Mouse (Mus musculus) forebrain, embryonic 12.5 days (tissue): ENCODE results near the gene Jmy. TPM values are rescaled to one million over a fixed set of nuclear protein-coding genes. Genes with fewer than 3 reads are reported as not detected.
"Not testable (repeated sequence)": the region's sequence is repeated elsewhere in the genome, so short reads cannot be mapped to it uniquely, and the experiment has no call there.

Experiments
- ATAC-seq: fragments of 200-750 bp; cut with Nextera tagmentation; 2 replicates; pipeline ENCODE4 v1.8.0; 2017; ENCODE audit warnings: moderate TSS enrichment; ENCODE audit not compliant: low FRiP score
- H3K27ac ChIP-seq: fragments of 300-500 bp; sonication (generic); 2 replicates; pipeline ENCODE4 v1.5.1; 2016; ENCODE audit warnings: mild to moderate bottlenecking
- H3K27me3 ChIP-seq: fragments of 300-500 bp; sonication (generic); 2 replicates; pipeline ENCODE4 v1.6.1; 2016; ENCODE audit warnings: mild to moderate bottlenecking
- H3K36me3 ChIP-seq: fragments of 300-500 bp; sonication (generic); replicated peaks from 2 replicates; pipeline ENCODE4 v1.6.1; 2016; ENCODE audit warnings: mild to moderate bottlenecking
- H3K4me1 ChIP-seq: fragments of 300-500 bp; sonication (generic); 2 replicates; pipeline ENCODE4 v1.6.1; 2016
- H3K4me2 ChIP-seq: fragments of 300-500 bp; sonication (generic); 2 replicates; pipeline ENCODE4 v1.6.1; 2016; ENCODE audit warnings: mild to moderate bottlenecking, moderate library complexity
- H3K4me3 ChIP-seq: fragments of 300-500 bp; sonication (generic); replicated peaks from 2 replicates; pipeline ENCODE4 v1.5.1; 2016; ENCODE audit warnings: mild to moderate bottlenecking
- H3K9ac ChIP-seq: fragments of 300-500 bp; sonication (generic); 2 replicates; pipeline ENCODE4 v1.6.1; 2016; ENCODE audit warnings: mild to moderate bottlenecking
- H3K9me3 ChIP-seq: fragments of 300-500 bp; sonication (generic); 2 replicates; pipeline ENCODE4 v1.6.1; 2016
- WGBS: fragments of 180-500 bp; shearing (Covaris S2); methylation state at CpG from one replicate; pipeline ENCODE4 v1.1.7; 2016; 5-methylcytosine and 5-hydroxymethylcytosine counted together
- polyA plus RNA-seq: library from polyadenylated mRNA; unstranded; fragments of >200 nt; fragmentation: Nextera tagmentation; extraction: Ambion mirVana; gene quantifications from 2 replicates; pipeline ENCODE4 v1.2.1, GENCODE M21; 2016

Jmy gene
- polyA plus RNA-seq: 4.0 and 8.0 TPM in 2 replicates

- no peaks in the 10 kb centered on the region for H3K27me3 ChIP-seq
- peak within 1 kb of the TSS; percentile 95 for H3K9ac ChIP-seq
- peak within 1 kb of the TSS; percentile 94 for H3K27ac ChIP-seq
- no peaks in the 10 kb centered on the region for H3K36me3 ChIP-seq
- ATAC-seq: peak; percentile 93
- H3K4me3 ChIP-seq: peak within 1 kb of the TSS; percentile 97
- under 1% methylated on average over 85 of the region's 105 CpGs for WGBS
- H3K4me1 ChIP-seq: peaks cover 28% of the 10 kb centered on the region
- peak within 1 kb of the TSS; percentile 84 for H3K4me2 ChIP-seq
- H3K9me3 ChIP-seq: no peaks in the 10 kb centered on the region
These were observed at the start of gene Jmy for GRCm38 (mm10) chr13:93499167-93499972. Gene Jmy, minus strand, starts transcription at chr13:93499808.

GRCm38 (mm10) chr13:93547641-93548040 lies 48.0 kb upstream of the Jmy start:
- Histone ChIP-seq H3K9ac (no peak overlapping the region), H3K9me3 (no peaks in the 10 kb centered on the region), H3K27ac (no peak overlapping the region), H3K36me3 (no peaks in the 10 kb centered on the region), H3K4me1 (no peaks in the 10 kb centered on the region), H3K4me3 (no peak overlapping the region), H3K4me2 (no peak overlapping the region), H3K27me3 (no peaks in the 10 kb centered on the region)
- no peak for ATAC-seq
- WGBS: 91% methylated on average over 5 of the region's 5 CpGs

DNA sequence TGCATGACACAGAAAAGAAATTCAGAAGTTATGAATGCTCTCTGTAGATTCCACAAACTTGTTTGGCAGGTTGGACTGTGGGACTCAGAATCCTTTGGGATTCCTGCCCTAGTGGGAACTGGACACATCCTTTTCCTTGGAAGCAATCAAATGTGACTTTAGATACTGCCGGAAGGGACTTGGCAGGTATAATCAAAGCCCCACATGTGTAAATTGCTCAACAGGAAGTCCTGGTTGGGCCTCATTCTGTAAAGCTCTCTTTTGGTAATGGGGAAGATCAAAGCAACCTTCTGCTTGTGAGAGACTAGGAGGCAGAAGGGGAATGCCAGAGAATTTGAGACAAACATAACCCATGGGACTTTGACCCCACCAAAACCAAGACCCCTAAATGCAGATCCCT lies 46.4 kb upstream of the Jmy start:
- WGBS: 84% methylated on average over 1 of the region's 1 CpGs

DNA sequence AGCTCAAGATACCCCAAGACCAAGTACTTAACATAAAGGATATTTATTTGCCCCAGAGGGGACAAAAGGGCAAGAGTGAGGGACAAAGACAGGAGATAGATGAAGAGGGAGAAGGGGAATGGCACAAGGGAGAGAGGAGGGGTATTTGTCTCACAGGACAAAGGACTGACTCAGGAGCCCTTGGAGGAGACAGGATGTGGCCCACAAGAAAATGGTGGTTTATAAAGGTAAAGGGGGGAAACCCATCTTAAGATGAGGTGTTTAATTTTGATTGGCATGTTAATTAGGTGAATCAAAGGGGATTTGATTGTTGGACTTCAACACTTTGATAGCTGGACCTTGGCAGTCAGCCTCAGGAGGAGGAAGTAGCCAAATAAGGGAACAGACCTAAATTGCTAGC lies 44.7 kb upstream of the Jmy start:
- Histone ChIP-seq H3K9me3 (no peaks in the 10 kb centered on the region), H3K4me1 (no peaks in the 10 kb centered on the region), H3K36me3 (no peaks in the 10 kb centered on the region), H3K9ac (no peak overlapping the region), H3K4me2 (no peak overlapping the region), H3K27me3 (no peaks in the 10 kb centered on the region), H3K27ac (no peak overlapping the region), H3K4me3 (no peak overlapping the region)
- no peak for ATAC-seq

More for the DNA sequence above, 46.4 kb upstream of the Jmy start:
- no peak overlapping the region for H3K4me3 ChIP-seq
- H3K27ac ChIP-seq: no peak overlapping the region
- no peaks in the 10 kb centered on the region for H3K4me1 ChIP-seq
- no peaks in the 10 kb centered on the region for H3K27me3 ChIP-seq
- H3K36me3 ChIP-seq: no peaks in the 10 kb centered on the region
- H3K9me3 ChIP-seq: no peaks in the 10 kb centered on the region
- no peak overlapping the region for H3K4me2 ChIP-seq
- no peak for ATAC-seq
- no peak overlapping the region for H3K9ac ChIP-seq

DNA sequence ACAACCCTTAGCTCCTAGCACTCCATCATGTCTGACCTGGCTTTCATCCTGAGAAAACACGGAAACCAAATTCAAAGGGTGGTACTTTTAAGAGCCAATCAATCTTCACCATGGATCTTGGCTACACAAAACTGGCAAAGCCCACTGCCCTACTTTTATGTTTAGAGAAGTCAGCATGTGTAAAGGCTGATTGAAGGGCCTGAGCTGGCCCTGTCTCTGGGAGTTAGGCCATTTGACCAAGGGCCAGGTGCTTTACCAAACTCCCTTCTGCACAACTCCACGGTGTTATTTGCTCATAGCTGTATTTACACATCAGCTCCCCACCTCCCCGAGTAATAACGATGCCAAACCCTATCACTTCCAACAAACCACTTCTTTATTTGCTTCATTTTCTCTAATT lies 39.7 kb upstream of the Jmy start:
- no peak for ATAC-seq
- Histone ChIP-seq H3K27me3 (no peaks in the 10 kb centered on the region), H3K36me3 (no peaks in the 10 kb centered on the region), H3K4me1 (no peaks in the 10 kb centered on the region), H3K27ac (no peak overlapping the region), H3K9me3 (no peaks in the 10 kb centered on the region), H3K4me2 (no peak overlapping the region), H3K4me3 (no peak overlapping the region), H3K9ac (no peak overlapping the region)
- 83% methylated on average over 4 of the region's 4 CpGs for WGBS

- no peak overlapping the region for H3K4me2 ChIP-seq
- H3K4me3 ChIP-seq: no peak overlapping the region
- H3K27ac ChIP-seq: no peak overlapping the region
- no peak overlapping the region for H3K9ac ChIP-seq
- 68% methylated on average over 2 of the region's 2 CpGs for WGBS
- H3K36me3 ChIP-seq: no peaks in the 10 kb centered on the region
- ATAC-seq: no peak
- H3K4me1 ChIP-seq: no peaks in the 10 kb centered on the region
- H3K9me3 ChIP-seq: no peaks in the 10 kb centered on the region
- no peaks in the 10 kb centered on the region for H3K27me3 ChIP-seq
These were observed 19.2 kb upstream of the Jmy start for GRCm38 (mm10) chr13:93518753-93519319.

DNA sequence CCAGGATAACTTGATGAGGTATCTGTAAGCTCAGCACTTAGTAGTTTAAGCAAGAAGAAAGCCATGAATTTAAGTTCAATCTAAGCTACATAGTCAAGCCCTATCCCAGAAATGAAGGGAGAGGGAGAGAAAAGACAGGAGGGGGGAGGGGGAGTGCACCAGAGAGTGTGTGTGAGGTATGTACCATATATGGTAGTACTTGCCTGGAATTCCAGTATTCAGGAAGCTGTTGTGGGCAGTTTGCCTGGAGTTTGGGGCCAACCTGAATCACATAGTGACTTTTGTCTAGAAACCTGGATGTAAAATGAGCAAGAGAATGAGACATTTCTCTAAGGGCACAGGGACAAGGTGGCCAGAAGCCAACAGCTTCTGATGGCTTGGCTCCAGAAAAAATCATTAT lies 17.6 kb upstream of the Jmy start:
- ATAC-seq: no peak
- no peaks in the 10 kb centered on the region for H3K9me3 ChIP-seq
- no peak overlapping the region for H3K4me3 ChIP-seq
- no peak overlapping the region for H3K27ac ChIP-seq
- H3K4me1 ChIP-seq: no peaks in the 10 kb centered on the region
- no peak overlapping the region for H3K4me2 ChIP-seq
- no peaks in the 10 kb centered on the region for H3K27me3 ChIP-seq
- H3K9ac ChIP-seq: no peak overlapping the region
- no peaks in the 10 kb centered on the region for H3K36me3 ChIP-seq

DNA sequence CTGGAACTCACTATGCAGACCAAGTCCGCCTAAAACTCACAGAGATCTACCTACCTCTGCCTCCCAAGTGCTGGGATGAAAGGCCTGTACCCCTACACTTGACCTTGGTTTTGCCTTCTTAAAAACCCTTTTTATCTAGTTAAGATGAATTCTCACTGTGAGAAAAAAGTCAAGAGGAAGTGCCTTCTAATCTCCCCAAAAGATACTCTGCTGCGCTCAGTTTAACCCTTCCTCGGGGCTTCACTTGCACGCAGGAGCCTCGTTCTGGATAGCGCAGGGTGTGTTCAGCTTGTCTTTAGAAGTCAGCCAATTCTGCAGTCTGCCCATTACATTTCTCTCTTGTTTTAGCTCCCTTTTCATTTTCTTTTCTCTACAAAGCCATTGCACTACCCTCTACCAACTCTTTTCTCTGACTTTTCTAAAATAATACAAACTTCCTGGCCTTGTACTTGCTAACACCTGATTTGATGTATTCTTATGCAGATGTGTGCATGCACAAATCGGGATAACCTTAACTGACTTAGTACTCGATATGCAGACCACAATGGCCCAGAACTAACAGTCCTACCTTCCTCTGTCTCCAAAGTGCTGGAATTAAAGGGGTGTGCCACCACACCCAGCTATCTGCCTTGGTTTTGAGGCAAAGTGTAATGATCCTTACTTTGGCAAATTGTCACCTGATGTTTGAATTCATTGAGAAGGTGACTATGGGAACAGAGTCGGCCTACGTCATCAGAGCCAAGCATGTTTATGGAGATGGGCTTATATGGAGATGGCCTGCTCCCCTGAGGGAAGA lies 14.6 kb upstream of the Jmy start:
- H3K9ac ChIP-seq: no peak overlapping the region
- H3K27ac ChIP-seq: no peak overlapping the region
- no peaks in the 10 kb centered on the region for H3K27me3 ChIP-seq
- H3K9me3 ChIP-seq: no peaks in the 10 kb centered on the region
- 88% methylated on average over 10 of the region's 10 CpGs for WGBS
- no peak overlapping the region for H3K4me2 ChIP-seq
- no peak for ATAC-seq
- H3K4me3 ChIP-seq: no peak overlapping the region
- peaks cover 5% of the 10 kb centered on the region for H3K4me1 ChIP-seq
- H3K36me3 ChIP-seq: no peaks in the 10 kb centered on the region

DNA sequence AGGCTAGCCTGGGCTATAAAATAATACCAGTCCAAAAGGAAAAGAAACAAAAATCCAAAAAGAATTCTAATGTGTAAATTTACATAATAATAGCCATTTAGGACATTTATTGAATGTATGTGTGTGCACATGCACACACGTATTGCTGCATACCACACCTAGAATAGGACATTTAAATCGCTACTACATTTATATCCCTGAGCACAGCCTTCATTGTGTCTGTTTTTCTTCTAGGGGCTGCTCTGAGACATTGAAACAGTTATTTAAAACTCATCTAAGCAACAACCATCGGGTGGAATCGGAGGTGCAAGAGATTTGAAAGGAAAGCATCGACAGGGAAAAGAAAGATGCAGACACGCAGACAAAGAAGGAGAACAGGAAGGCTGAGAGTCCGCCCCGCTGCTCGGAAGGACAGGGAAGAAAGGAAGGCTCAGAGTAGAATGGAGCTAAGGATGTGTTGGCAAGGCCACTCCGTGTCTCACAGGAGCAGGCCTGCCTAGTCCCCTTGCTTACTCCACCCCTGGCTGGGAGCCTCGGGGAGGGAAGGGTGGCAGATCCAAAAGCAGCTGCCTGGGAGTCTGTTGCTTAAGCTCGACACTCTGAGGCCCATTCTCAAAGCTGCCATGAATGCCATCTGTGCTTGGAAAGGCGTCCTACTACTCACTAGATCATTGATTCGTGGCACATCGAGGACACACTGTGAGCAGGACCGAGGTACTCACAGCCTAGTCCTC lies 11.0 kb upstream of the Jmy start:
- Histone ChIP-seq H3K27ac (peak overlapping the region; percentile 31; the same call in 1 of the 2 replicates), H3K36me3 (no peaks in the 10 kb centered on the region), H3K4me3 (no peak overlapping the region), H3K9ac (peak overlapping the region; percentile 33), H3K9me3 (no peaks in the 10 kb centered on the region), H3K4me2 (no peak overlapping the region), H3K4me1 (peaks cover 5% of the 10 kb centered on the region), H3K27me3 (no peaks in the 10 kb centered on the region)
- WGBS: 40% methylated on average over 16 of the region's 16 CpGs
- ATAC-seq: peak; percentile 9; the same call in 1 of the 2 replicates

- not testable (repeated sequence) for H3K4me1 ChIP-seq, H3K27me3 ChIP-seq, H3K36me3 ChIP-seq, H3K4me3 ChIP-seq, ATAC-seq, H3K9me3 ChIP-seq, H3K27ac ChIP-seq, H3K9ac ChIP-seq, H3K4me2 ChIP-seq
- WGBS: 89% methylated on average over 5 of the region's 5 CpGs
These were observed 7.3 kb upstream of the Jmy start for GRCm38 (mm10) chr13:93506920-93507319.

DNA sequence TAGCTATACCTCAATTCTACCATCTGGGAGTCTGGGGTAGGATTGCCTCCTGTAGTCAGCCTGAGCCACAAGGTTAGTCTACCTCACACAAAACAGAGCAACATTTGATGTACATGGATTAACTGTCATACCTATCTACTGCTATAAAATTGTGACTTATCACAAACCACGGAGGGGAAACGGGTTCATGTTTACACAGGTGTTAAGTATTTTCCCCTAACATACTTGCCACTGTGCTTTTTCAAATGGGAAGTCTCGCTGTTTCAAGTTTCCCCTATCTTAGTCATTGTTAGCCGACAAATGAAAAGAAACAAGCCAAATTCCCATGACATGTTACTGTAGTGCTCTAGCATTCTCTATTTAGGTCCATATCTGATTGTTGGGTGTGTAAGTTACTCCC lies 2.1 kb upstream of the Jmy start:
- H3K27ac ChIP-seq: no peak overlapping the region
- no peak overlapping the region for H3K9ac ChIP-seq
- H3K4me3 ChIP-seq: no peak overlapping the region
- peaks cover 11% of the 10 kb centered on the region for H3K4me1 ChIP-seq
- WGBS: 85% methylated on average over 4 of the region's 4 CpGs
- no peak overlapping the region for H3K4me2 ChIP-seq
- no peaks in the 10 kb centered on the region for H3K36me3 ChIP-seq
- H3K9me3 ChIP-seq: no peaks in the 10 kb centered on the region
- no peaks in the 10 kb centered on the region for H3K27me3 ChIP-seq
- no peak for ATAC-seq
